Mouse (Mus musculus): ENCODE measurements around the gene Acbd5. TPM values are rescaled to one million over a fixed set of nuclear protein-coding genes. Genes with fewer than 3 reads are reported as not detected.
A peak's percentile ranks its signal among the peaks of the same experiment; 100 is the strongest.

The Acbd5 gene
- total and polyA plus RNA-seq, 2 experiments = 23.2 to 189 TPM

GRCm38 (mm10) chr2:23155777-23156607, 88.0 kb downstream of the Acbd5 start, which contains the start of the genes Mastl and Yme1l1:
TSS of gene Mastl (minus strand) at chr2:23156024.
TSS of gene Yme1l1 (plus strand) at chr2:23156369.
- peak; percentile 86 for DNase-seq (ENCODE audit: extremely low read depth, low read depth, low spot score)
- peak within 1 kb of the TSS; percentile 82 for H3K9ac ChIP-seq (ENCODE audit: low read depth, low read length)
- H3K27me3 ChIP-seq (ENCODE audit: control insufficient read depth, insufficient read depth, low read length) = no peaks in the 10 kb centered on the region
- H3K4me3 ChIP-seq (ENCODE audit: insufficient read depth, low read depth, low read length) = peak within 1 kb of the TSS; percentile 84
- under 1% methylated on average over 61 of the region's 61 CpGs for WGBS
- H3K27ac ChIP-seq (replicated peaks; ENCODE audit: insufficient read depth, low read depth, low read length) = peak within 1 kb of the TSS; percentile 99
- TF ChIP-seq CTCF (IDR thresholded peaks at IDR 0.05; ENCODE audit: low read depth, low read length) (0 out of 2 replicates have a peak, but pooled peaks have one; percentile 2), POLR2A (IDR thresholded peaks at IDR 0.05; ENCODE audit: extremely low read depth, insufficient read depth, low read length) (peak; percentile 24; the same call in 1 of the 2 replicates)
- H3K4me1 ChIP-seq (ENCODE audit: control insufficient read depth, insufficient read depth, low read length) = peaks cover 6% of the 10 kb centered on the region
- peaks cover 1% of the 10 kb centered on the region; the same call in 1 of the 2 replicates for H3K36me3 ChIP-seq (ENCODE audit: control insufficient read depth, insufficient read depth, low read length)
- peaks cover 6% of the 10 kb centered on the region; the same call in 1 of the 2 replicates for H3K79me2 ChIP-seq (ENCODE audit: control insufficient read depth, insufficient read depth, low read length)

- H3K36me3 ChIP-seq (ENCODE audit: control insufficient read depth, insufficient read depth, low read length) = peaks cover 3% of the 10 kb centered on the region; the same call in 1 of the 2 replicates
- DNase-seq (ENCODE audit: extremely low read depth, low read depth, low spot score) = no peak
- H3K79me2 ChIP-seq (ENCODE audit: control insufficient read depth, insufficient read depth, low read length) = peaks cover 7% of the 10 kb centered on the region; the same call in 1 of the 2 replicates
- H3K27me3 ChIP-seq (ENCODE audit: control insufficient read depth, insufficient read depth, low read length) = no peaks in the 10 kb centered on the region
- peak overlapping the region; percentile 69 for H3K27ac ChIP-seq (replicated peaks; ENCODE audit: insufficient read depth, low read depth, low read length)
- H3K4me3 ChIP-seq (ENCODE audit: insufficient read depth, low read depth, low read length) = peak overlapping the region; percentile 84
- H3K4me1 ChIP-seq (ENCODE audit: control insufficient read depth, insufficient read depth, low read length) = peaks cover 6% of the 10 kb centered on the region
- under 1% methylated on average over 17 of the region's 17 CpGs for WGBS
- TF ChIP-seq CTCF (IDR thresholded peaks at IDR 0.05; ENCODE audit: low read depth, low read length) (no peak), POLR2A (IDR thresholded peaks at IDR 0.05; ENCODE audit: extremely low read depth, insufficient read depth, low read length) (no peak)
- peak overlapping the region; percentile 82 for H3K9ac ChIP-seq (ENCODE audit: low read depth, low read length)
These were observed 88.7 kb downstream of the Acbd5 start for GRCm38 (mm10) chr2:23156608-23157081.

Other genes starting within 250 kb of the Acbd5 start
- gene Pdss1, start 172.6 kb upstream of the Acbd5 start, total RNA-seq (2014; rRNA removed) = 4.7 and 4.9 TPM in 2 replicates
- 2.7 and 3.1 TPM in 2 replicates for gene Pdss1, start 172.6 kb upstream of the Acbd5 start, polyA plus RNA-seq (2012; rRNA removed)
- gene Abi1, start 27.9 kb upstream of the Acbd5 start, total RNA-seq (2014; rRNA removed) = 35.6 and 36.0 TPM in 2 replicates
- 50.1 and 53.9 TPM in 2 replicates for gene Abi1, start 27.9 kb upstream of the Acbd5 start, polyA plus RNA-seq (2012; rRNA removed)
- 0.28 and 0.60 TPM in 2 replicates for gene Mastl, start 87.9 kb downstream of the Acbd5 start, total RNA-seq (2014; rRNA removed)
- gene Mastl, start 87.9 kb downstream of the Acbd5 start, polyA plus RNA-seq (2012; rRNA removed) = 0.07 and 0.09 TPM in 2 replicates
- gene Yme1l1, start 88.2 kb downstream of the Acbd5 start, total RNA-seq (2014; rRNA removed) = 71.4 and 90.2 TPM in 2 replicates
- 4.1 and 6.2 TPM in 2 replicates for gene Yme1l1, start 88.2 kb downstream of the Acbd5 start, polyA plus RNA-seq (2012; rRNA removed)
- gene 4931423N10Rik, start 139.3 kb downstream of the Acbd5 start, total RNA-seq (2014; rRNA removed) = not detected in 2 replicates
- gene 4931423N10Rik, start 139.3 kb downstream of the Acbd5 start, polyA plus RNA-seq (2012; rRNA removed) = not detected in 2 replicates

Data from liver, adult 2 months (tissue).